Mouse (Mus musculus) forebrain, postnatal 0 days (tissue): ENCODE results near the gene Vps13d. TPM values are rescaled to one million over a fixed set of nuclear protein-coding genes. Genes with fewer than 3 reads are reported as not detected.

ENCODE experiments used
- ATAC-seq: fragments of 200-750 bp; cut with Nextera tagmentation; 2 replicates; pipeline ENCODE4 v1.8.0; 2017; ENCODE audit warnings: mild to moderate bottlenecking, moderate library complexity
- DNase-seq: peaks from one replicate; pipeline ENCODE4 v3.0.0-alpha.2; 2015
- H3K27ac ChIP-seq: fragments of 300-500 bp; sonication (generic); 2 replicates; pipeline ENCODE4 v1.5.1; 2014; ENCODE audit warnings: low read depth, mild to moderate bottlenecking, antibody characterized with exemption, low read length, moderate library complexity, mixed read lengths
- H3K27me3 ChIP-seq: fragments of 300-500 bp; sonication (generic); 2 replicates; pipeline ENCODE4 v1.6.1; 2014; ENCODE audit warnings: mild to moderate bottlenecking, low read length, mixed read lengths; ENCODE audit not compliant: insufficient read depth
- H3K36me3 ChIP-seq: fragments of 300-500 bp; sonication (generic); 2 replicates; pipeline ENCODE4 v1.6.1; 2014; ENCODE audit warnings: mild to moderate bottlenecking, moderate library complexity; ENCODE audit not compliant: insufficient read depth
- H3K4me1 ChIP-seq: fragments of 300-500 bp; sonication (generic); 2 replicates; pipeline ENCODE4 v1.6.1; 2014; ENCODE audit warnings: antibody characterized with exemption; ENCODE audit not compliant: insufficient read depth
- H3K4me2 ChIP-seq: fragments of 300-500 bp; sonication (generic); 2 replicates; pipeline ENCODE4 v1.6.1; 2014; ENCODE audit warnings: low read depth, mild to moderate bottlenecking, moderate library complexity
- H3K4me3 ChIP-seq: fragments of 300-500 bp; sonication (generic); 2 replicates; pipeline ENCODE4 v1.5.1; 2014; ENCODE audit warnings: low read depth, low read length, mixed read lengths
- H3K9ac ChIP-seq: fragments of 300-500 bp; sonication (generic); 2 replicates; pipeline ENCODE4 v1.6.1; 2014; ENCODE audit warnings: mild to moderate bottlenecking
- H3K9me3 ChIP-seq: fragments of 300-500 bp; sonication (generic); 2 replicates; pipeline ENCODE4 v1.6.1; 2016; ENCODE audit warnings: low read length
- CTCF ChIP-seq: sonication (generic); IDR thresholded peaks from 2 replicates; pipeline ENCODE4 v1.5.1; 2016; ENCODE audit warnings: antibody characterized with exemption, control low read depth, low read depth
- WGBS: fragments of 180-500 bp; shearing (Covaris S2); extraction: QIAGEN DNeasy Blood & Tissue Kit; methylation state at CpG from one replicate; pipeline ENCODE4 v1.1.7; 2014; 5-methylcytosine and 5-hydroxymethylcytosine counted together
- polyA plus RNA-seq: library from polyadenylated mRNA; unstranded; fragments of >200 nt; fragmentation: Nextera tagmentation; extraction: Ambion mirVana; gene quantifications from 2 replicates; pipeline ENCODE4 v1.2.1, GENCODE M21; 2015
- total RNA-seq: library from RNA; depleted of rRNA; stranded (reverse); fragments of >200 nt; gene quantifications from 2 replicates; pipeline ENCODE4 v1.2.3, GENCODE M21; 2014

The Vps13d gene
- total and polyA plus RNA-seq, 2 experiments from 2014 or later: 6.4 to 30.8 TPM

DNA sequence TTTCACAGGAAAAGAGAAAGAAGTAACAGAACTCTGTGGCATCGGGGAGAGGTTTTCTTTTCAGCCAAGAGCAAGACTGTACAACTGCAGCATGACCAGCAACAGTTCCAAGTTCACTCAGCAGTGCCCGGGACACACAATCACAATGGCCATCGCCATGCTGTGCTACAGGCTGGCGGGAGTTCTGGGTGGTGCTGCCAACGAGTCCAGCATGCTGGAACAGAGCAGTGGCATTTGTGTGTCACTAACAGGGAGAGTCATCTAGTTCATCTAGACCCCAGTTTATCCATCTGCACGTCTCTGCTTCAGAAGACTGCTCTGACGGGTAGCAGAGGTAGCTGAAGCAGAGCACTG, 169.4 kb downstream of the Vps13d start:
- WGBS: 55% methylated on average over 7 of the region's 7 CpGs
- Histone ChIP-seq H3K9ac (no peak overlapping the region), H3K9me3 (no peaks in the 10 kb centered on the region), H3K4me3 (no peak overlapping the region), H3K4me2 (no peak overlapping the region), H3K4me1 (peaks cover 3% of the 10 kb centered on the region; the same call in 1 of the 2 replicates), H3K36me3 (no peaks in the 10 kb centered on the region), H3K27me3 (no peaks in the 10 kb centered on the region), H3K27ac (0 out of 2 replicates have a peak overlapping the region, but pooled peaks have one; percentile 2)
- TF ChIP-seq CTCF: no peak
- DNase-seq: peak; percentile 33
- ATAC-seq: peak; percentile 43; the same call in 1 of the 2 replicates

GRCm38 (mm10) chr4:145024694-145025408, 170.0 kb downstream of the Vps13d start:
- H3K36me3 ChIP-seq: 0 out of 2 replicates have a peak, but pooled peaks cover 1% of the 10 kb centered on the region
- peak; percentile 43 for ATAC-seq
- TF ChIP-seq CTCF: no peak
- H3K4me3 ChIP-seq: no peak overlapping the region
- 29% methylated on average over 8 of the region's 8 CpGs for WGBS
- 0 out of 2 replicates have a peak overlapping the region, but pooled peaks have one; percentile 2 for H3K27ac ChIP-seq
- H3K9ac ChIP-seq: no peak overlapping the region
- no peaks in the 10 kb centered on the region for H3K27me3 ChIP-seq
- H3K4me1 ChIP-seq: peaks cover 3% of the 10 kb centered on the region; the same call in 1 of the 2 replicates
- DNase-seq: peak; percentile 22
- no peaks in the 10 kb centered on the region for H3K9me3 ChIP-seq
- no peak overlapping the region for H3K4me2 ChIP-seq

DNA sequence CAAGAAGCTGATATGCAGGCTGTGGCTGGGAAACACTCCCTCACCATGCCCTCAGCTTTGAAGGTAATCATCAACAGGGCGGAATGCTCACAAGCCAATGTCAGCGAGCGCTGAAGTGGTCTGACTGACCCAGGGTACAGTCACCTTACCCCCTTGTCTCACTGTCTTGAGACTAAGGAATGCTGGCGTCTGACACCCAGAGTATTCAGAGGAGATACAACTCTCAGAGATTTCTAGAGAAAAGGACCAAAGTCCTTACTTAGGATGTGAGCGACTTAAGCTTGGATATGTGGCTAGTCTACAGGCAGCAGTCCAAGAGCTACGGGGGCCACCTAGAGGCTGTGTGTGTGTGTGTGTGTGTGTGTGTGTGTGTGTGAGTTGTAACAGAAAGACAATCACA, 170.9 kb downstream of the Vps13d start:
- Histone ChIP-seq H3K9ac (no peak overlapping the region), H3K27me3 (no peaks in the 10 kb centered on the region), H3K27ac (no peak overlapping the region), H3K4me1 (peaks cover 3% of the 10 kb centered on the region; the same call in 1 of the 2 replicates), H3K36me3 (peaks cover 10% of the 10 kb centered on the region), H3K4me3 (no peak overlapping the region), H3K9me3 (no peaks in the 10 kb centered on the region), H3K4me2 (no peak overlapping the region)
- WGBS: 90% methylated on average over 6 of the region's 6 CpGs
- no peak for ATAC-seq
- no peak for TF ChIP-seq CTCF
- DNase-seq: no peak

- ATAC-seq (no peak), DNase-seq (no peak)
- no peak overlapping the region for H3K9ac ChIP-seq
- H3K36me3 ChIP-seq: peaks cover 10% of the 10 kb centered on the region
- no peak overlapping the region for H3K4me3 ChIP-seq
- 95% methylated on average over 5 of the region's 5 CpGs for WGBS
- H3K4me1 ChIP-seq: peaks cover 3% of the 10 kb centered on the region; the same call in 1 of the 2 replicates
- no peak overlapping the region for H3K4me2 ChIP-seq
- H3K27me3 ChIP-seq: no peaks in the 10 kb centered on the region
- TF ChIP-seq CTCF: no peak
- no peak overlapping the region for H3K27ac ChIP-seq
- no peaks in the 10 kb centered on the region for H3K9me3 ChIP-seq
These were observed 172.0 kb downstream of the Vps13d start for GRCm38 (mm10) chr4:145022815-145023214.

GRCm38 (mm10) chr4:145022211-145022610, 172.6 kb downstream of the Vps13d start:
- no peak for ATAC-seq
- Histone ChIP-seq H3K4me2 (no peak overlapping the region), H3K36me3 (peaks cover 10% of the 10 kb centered on the region), H3K4me3 (no peak overlapping the region), H3K9ac (no peak overlapping the region), H3K4me1 (peaks cover 3% of the 10 kb centered on the region; the same call in 1 of the 2 replicates), H3K27me3 (no peaks in the 10 kb centered on the region), H3K9me3 (no peaks in the 10 kb centered on the region), H3K27ac (no peak overlapping the region)
- 98% methylated on average over 2 of the region's 2 CpGs for WGBS
- DNase-seq: no peak
- TF ChIP-seq CTCF: no peak

DNA sequence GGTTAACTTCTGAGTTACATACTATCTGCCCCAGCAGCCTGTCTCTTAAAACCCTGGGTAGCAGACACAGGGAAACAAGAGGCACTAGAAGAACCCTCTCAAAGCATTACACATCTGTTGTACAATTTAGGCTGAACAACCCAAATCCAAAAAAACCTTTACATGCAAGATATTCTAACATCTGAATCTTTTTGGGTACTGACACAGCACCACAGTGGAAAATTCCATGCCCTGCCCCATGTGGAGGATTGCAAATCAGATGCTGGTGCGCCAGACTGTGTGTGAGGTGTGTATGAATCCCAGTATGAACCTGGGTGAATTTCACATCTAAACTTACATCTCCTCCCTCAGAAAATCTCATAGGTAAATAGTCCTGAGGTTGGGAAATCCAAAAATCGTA, 174.4 kb downstream of the Vps13d start:
- DNase-seq: no peak
- no peak overlapping the region for H3K4me3 ChIP-seq
- no peaks in the 10 kb centered on the region for H3K27me3 ChIP-seq
- WGBS: 95% methylated on average over 2 of the region's 2 CpGs
- peaks cover 3% of the 10 kb centered on the region; the same call in 1 of the 2 replicates for H3K4me1 ChIP-seq
- H3K9me3 ChIP-seq: no peaks in the 10 kb centered on the region
- H3K27ac ChIP-seq: no peak overlapping the region
- no peak overlapping the region for H3K9ac ChIP-seq
- TF ChIP-seq CTCF: no peak
- peaks cover 21% of the 10 kb centered on the region for H3K36me3 ChIP-seq
- H3K4me2 ChIP-seq: no peak overlapping the region
- ATAC-seq: no peak

DNA sequence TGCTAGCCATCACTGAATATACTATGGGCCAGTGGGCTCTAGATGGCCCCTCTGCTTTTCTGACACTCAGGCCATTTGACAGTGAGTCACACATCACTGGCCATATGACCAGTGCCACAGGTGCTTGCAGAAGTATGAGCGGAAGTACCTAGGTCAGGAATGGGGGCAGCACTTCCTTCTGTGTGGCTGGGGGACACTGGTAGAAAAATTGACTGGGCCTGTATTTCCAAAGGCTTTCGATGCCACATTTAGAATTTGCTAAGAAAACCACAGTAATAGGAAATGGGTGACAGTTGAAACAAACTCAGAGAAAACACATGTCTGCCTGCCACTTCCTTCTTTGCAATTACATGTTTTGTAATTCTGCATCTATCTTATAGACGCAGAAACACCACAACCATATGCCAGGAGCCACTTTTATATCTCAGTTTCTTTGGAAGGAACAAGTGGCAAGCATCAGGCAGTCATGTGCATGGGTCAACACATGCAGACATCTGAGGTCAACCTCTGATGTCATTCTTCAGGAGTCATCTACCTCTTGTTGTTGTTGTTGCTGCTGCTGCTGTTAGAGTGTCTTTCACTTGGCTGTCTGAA, 175.6 kb downstream of the Vps13d start:
- no peak overlapping the region for H3K4me2 ChIP-seq
- DNase-seq (no peak), ATAC-seq (no peak)
- H3K4me1 ChIP-seq: no peaks in the 10 kb centered on the region
- H3K27me3 ChIP-seq: no peaks in the 10 kb centered on the region
- WGBS: 87% methylated on average over 3 of the region's 3 CpGs
- no peak for TF ChIP-seq CTCF
- no peak overlapping the region for H3K9ac ChIP-seq
- no peak overlapping the region for H3K4me3 ChIP-seq
- H3K27ac ChIP-seq: no peak overlapping the region
- peaks cover 23% of the 10 kb centered on the region for H3K36me3 ChIP-seq
- no peaks in the 10 kb centered on the region for H3K9me3 ChIP-seq
